Mouse (Mus musculus) liver, adult 2 months (tissue): ENCODE measurements around the gene Galnt2. TPM values are rescaled to one million over a fixed set of nuclear protein-coding genes. Genes with fewer than 3 reads are reported as not detected.

ENCODE experiments used
- DNase-seq: peaks from one replicate; pipeline ENCODE4 v3.0.0-alpha.2; 2011; ENCODE audit warnings: low read depth, low spot score; ENCODE audit errors: extremely low read depth
- H3K27ac ChIP-seq: fragments of 200-500 bp; replicated peaks from 2 replicates; pipeline ENCODE4 v1.5.1; 2012; ENCODE audit warnings: low read depth, mild to moderate bottlenecking, control low read depth, inconsistent platforms, low read length; ENCODE audit not compliant: insufficient read depth
- H3K27me3 ChIP-seq: fragments of 200-500 bp; 2 replicates; pipeline ENCODE4 v1.6.1; 2012; ENCODE audit warnings: mild to moderate bottlenecking, moderate library complexity, low read length, inconsistent platforms; ENCODE audit not compliant: control insufficient read depth, insufficient read depth
- H3K36me3 ChIP-seq: fragments of 200-500 bp; 2 replicates; pipeline ENCODE4 v1.6.1; 2012; ENCODE audit warnings: low read length, inconsistent platforms; ENCODE audit not compliant: control insufficient read depth, insufficient read depth
- H3K4me1 ChIP-seq: fragments of 200-500 bp; 2 replicates; pipeline ENCODE4 v1.6.1; 2011; ENCODE audit warnings: low read length; ENCODE audit not compliant: control insufficient read depth, insufficient read depth
- H3K4me3 ChIP-seq: fragments of 200-500 bp; 2 replicates; pipeline ENCODE4 v1.5.1; 2011; ENCODE audit warnings: low read depth, mild to moderate bottlenecking, control low read depth, low read length, moderate library complexity; ENCODE audit not compliant: insufficient read depth
- H3K79me2 ChIP-seq: fragments of 200-500 bp; 2 replicates; pipeline ENCODE4 v1.6.1; 2012; ENCODE audit warnings: inconsistent platforms, mild to moderate bottlenecking, low read length, moderate library complexity; ENCODE audit not compliant: control insufficient read depth, insufficient read depth
- H3K9ac ChIP-seq: fragments of 200-500 bp; 2 replicates; pipeline ENCODE4 v1.6.1; 2012; ENCODE audit warnings: low read depth, mild to moderate bottlenecking, control low read depth, inconsistent platforms, low read length
- CTCF ChIP-seq: fragments of 200-500 bp; IDR thresholded peaks from 2 replicates; pipeline ENCODE4 v1.5.1; 2011; ENCODE audit warnings: low read depth, low read length, control low read depth
- POLR2A ChIP-seq: fragments of 200-500 bp; IDR thresholded peaks from 2 replicates; pipeline ENCODE4 v1.6.1; 2011; ENCODE audit warnings: low read length, control low read depth; ENCODE audit not compliant: insufficient read depth; ENCODE audit errors: extremely low read depth
- WGBS: fragments of 180-500 bp; shearing (Covaris S2); methylation state at CpG from one replicate; pipeline ENCODE4 v1.1.7; 2018; 5-methylcytosine and 5-hydroxymethylcytosine counted together
- polyA plus RNA-seq: library from polyadenylated mRNA; depleted of rRNA; stranded (reverse); fragments of >200 nt; gene quantifications from 2 replicates; pipeline ENCODE4 v1.2.3, GENCODE M21; 2012
- total RNA-seq: library from RNA; depleted of rRNA; stranded (reverse); fragments of >200 nt; gene quantifications from 2 replicates; pipeline ENCODE4 v1.2.3, GENCODE M21; 2014

Galnt2 gene
- total and polyA plus RNA-seq, 2 experiments = 7.3 to 9.3 TPM

GRCm38 (mm10) chr8:124190388-124190787 is 40.8 kb upstream of the Galnt2 start:
- 82% methylated on average over 7 of the region's 7 CpGs for WGBS
- TF ChIP-seq POLR2A (no peak), CTCF (no peak)
- Histone ChIP-seq H3K9ac (no peak overlapping the region), H3K4me3 (no peak overlapping the region), H3K79me2 (no peaks in the 10 kb centered on the region), H3K36me3 (no peaks in the 10 kb centered on the region), H3K27me3 (no peaks in the 10 kb centered on the region), H3K27ac (no peak overlapping the region), H3K4me1 (no peaks in the 10 kb centered on the region)
- no peak for DNase-seq

- TF ChIP-seq POLR2A = no peak
- TF ChIP-seq CTCF = no peak
- no peak for DNase-seq
- Histone ChIP-seq H3K4me3 (no peak overlapping the region), H3K9ac (no peak overlapping the region), H3K4me1 (no peaks in the 10 kb centered on the region), H3K27ac (no peak overlapping the region), H3K36me3 (no peaks in the 10 kb centered on the region), H3K79me2 (no peaks in the 10 kb centered on the region), H3K27me3 (no peaks in the 10 kb centered on the region)
- WGBS = 84% methylated on average over 4 of the region's 4 CpGs
These were observed 38.9 kb upstream of the Galnt2 start for GRCm38 (mm10) chr8:124192242-124192641.

GRCm38 (mm10) chr8:124192976-124193375 is 38.2 kb upstream of the Galnt2 start:
- Histone ChIP-seq H3K4me1 (no peaks in the 10 kb centered on the region), H3K4me3 (no peak overlapping the region), H3K9ac (no peak overlapping the region), H3K36me3 (no peaks in the 10 kb centered on the region), H3K27me3 (0 out of 2 replicates have a peak, but pooled peaks cover 3% of the 10 kb centered on the region), H3K79me2 (no peaks in the 10 kb centered on the region), H3K27ac (no peak overlapping the region)
- no peak for DNase-seq
- no peak for TF ChIP-seq CTCF
- no peak for TF ChIP-seq POLR2A
- WGBS = 86% methylated on average over 10 of the region's 10 CpGs

- TF ChIP-seq CTCF (no peak), POLR2A (no peak)
- Histone ChIP-seq H3K36me3 (no peaks in the 10 kb centered on the region), H3K9ac (no peak overlapping the region), H3K4me1 (no peaks in the 10 kb centered on the region), H3K79me2 (no peaks in the 10 kb centered on the region), H3K27me3 (0 out of 2 replicates have a peak, but pooled peaks cover 3% of the 10 kb centered on the region), H3K27ac (no peak overlapping the region), H3K4me3 (no peak overlapping the region)
- no peak for DNase-seq
- 91% methylated on average over 5 of the region's 5 CpGs for WGBS
These were observed 37.2 kb upstream of the Galnt2 start for GRCm38 (mm10) chr8:124193992-124194391.

- WGBS = 77% methylated on average over 5 of the region's 5 CpGs
- H3K27ac ChIP-seq = no peak overlapping the region
These were observed 35.0 kb upstream of the Galnt2 start for GRCm38 (mm10) chr8:124196195-124196594.

GRCm38 (mm10) chr8:124196797-124197196 is 34.4 kb upstream of the Galnt2 start:
- Histone ChIP-seq H3K27ac (no peak overlapping the region), H3K4me3 (no peak overlapping the region), H3K79me2 (no peaks in the 10 kb centered on the region), H3K27me3 (0 out of 2 replicates have a peak, but pooled peaks cover 3% of the 10 kb centered on the region), H3K36me3 (no peaks in the 10 kb centered on the region), H3K4me1 (no peaks in the 10 kb centered on the region), H3K9ac (no peak overlapping the region)
- WGBS = 76% methylated on average over 5 of the region's 5 CpGs
- no peak for TF ChIP-seq CTCF
- no peak for TF ChIP-seq POLR2A
- DNase-seq = no peak

More at GRCm38 (mm10) chr8:124196195-124196594, 35.0 kb upstream of the Galnt2 start:
- Histone ChIP-seq H3K36me3 (no peaks in the 10 kb centered on the region), H3K79me2 (no peaks in the 10 kb centered on the region), H3K4me1 (no peaks in the 10 kb centered on the region), H3K4me3 (no peak overlapping the region), H3K9ac (no peak overlapping the region), H3K27me3 (0 out of 2 replicates have a peak, but pooled peaks cover 3% of the 10 kb centered on the region)
- no peak for DNase-seq
- no peak for TF ChIP-seq POLR2A
- TF ChIP-seq CTCF = no peak
